Mouse (Mus musculus): Measurements from ENCODE around the gene Slc30a6.

GRCm38 (mm10) chr17:74455426-74455825 is 60.0 kb downstream of the Slc30a6 start:
- TF ChIP-seq POLR2A (IDR thresholded peaks at IDR 0.05; ENCODE audit: borderline replicate concordance, control insufficient read depth, low read depth, low read length) (no peak), CTCF (IDR thresholded peaks at IDR 0.05; ENCODE audit: control insufficient read depth, insufficient read depth, low read length) (no peak)
